Mouse (Mus musculus): ENCODE measurements around the gene Ahnak. TPM values are rescaled to one million over a fixed set of nuclear protein-coding genes. Genes with fewer than 3 reads are reported as not detected.

Gene Ahnak
- polyA plus RNA-seq, 1 experiment from 2014 or later = 3.7 TPM

DNA sequence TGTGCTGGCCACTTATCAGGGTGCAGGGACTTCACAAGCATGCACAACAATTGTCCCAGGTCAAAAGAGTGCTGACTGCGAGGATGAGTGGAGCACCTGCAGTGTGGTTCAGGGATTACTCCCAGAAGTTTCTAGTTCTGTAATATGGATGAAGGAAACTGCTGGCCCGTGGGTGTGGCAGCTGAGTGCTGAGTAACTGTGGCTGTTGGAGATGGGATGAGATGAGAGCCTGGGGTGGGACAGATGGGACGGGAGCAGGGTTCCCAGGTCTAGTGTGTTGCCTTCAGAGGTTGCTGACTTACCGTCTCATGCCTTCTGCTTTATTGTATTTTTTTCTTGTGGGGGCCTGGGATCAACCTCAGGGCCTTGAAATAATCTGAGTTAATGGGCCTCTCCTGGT, 69.9 kb downstream of the Ahnak start:
- 60% methylated on average over 4 of the region's 4 CpGs for WGBS
- no peaks in the 10 kb centered on the region for H3K27me3 ChIP-seq (replicated peaks; ENCODE audit: control insufficient read depth, insufficient read depth, low read length)
- no peak overlapping the region for H3K4me2 ChIP-seq
- H3K4me1 ChIP-seq (replicated peaks; ENCODE audit: control insufficient read depth, insufficient read depth, low read length) = no peaks in the 10 kb centered on the region; the same call in 1 of the 2 replicates
- no peaks in the 10 kb centered on the region for H3K36me3 ChIP-seq (ENCODE audit: control insufficient read depth, insufficient read depth, low read length)
- H3K9ac ChIP-seq (ENCODE audit: low read depth, low read length) = no peak overlapping the region
- H3K9me3 ChIP-seq (ENCODE audit: control insufficient read depth, low read length) = no peaks in the 10 kb centered on the region
- H3K27ac ChIP-seq (ENCODE audit: low read depth, low read length) = no peak overlapping the region
- ATAC-seq (replicated peaks; ENCODE audit: low FRiP score) = no peak
- no peak for DNase-seq (ENCODE audit: low spot score)
- no peak overlapping the region for H3K4me3 ChIP-seq (ENCODE audit: low read depth, low read length)

DNA sequence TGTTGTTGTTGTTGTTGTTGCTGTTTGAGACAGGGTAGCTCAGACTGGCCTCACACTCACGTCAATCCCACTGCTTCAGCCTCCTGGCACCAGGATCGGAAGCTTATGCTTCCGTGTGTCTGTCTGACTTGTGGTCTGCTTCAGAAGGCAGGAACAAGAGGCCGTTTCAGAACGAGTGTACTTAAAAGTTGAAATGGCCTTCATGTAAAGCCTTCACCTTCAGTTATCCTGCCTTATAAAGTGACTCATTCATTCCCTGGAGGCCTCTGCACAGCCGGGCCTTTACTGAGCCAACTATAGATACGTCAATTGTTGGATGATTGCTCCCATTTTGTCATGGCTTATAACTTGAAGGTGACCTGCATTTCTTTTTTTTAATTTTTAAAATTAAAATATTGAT, 70.3 kb downstream of the Ahnak start:
- WGBS = 82% methylated on average over 7 of the region's 7 CpGs

DNA sequence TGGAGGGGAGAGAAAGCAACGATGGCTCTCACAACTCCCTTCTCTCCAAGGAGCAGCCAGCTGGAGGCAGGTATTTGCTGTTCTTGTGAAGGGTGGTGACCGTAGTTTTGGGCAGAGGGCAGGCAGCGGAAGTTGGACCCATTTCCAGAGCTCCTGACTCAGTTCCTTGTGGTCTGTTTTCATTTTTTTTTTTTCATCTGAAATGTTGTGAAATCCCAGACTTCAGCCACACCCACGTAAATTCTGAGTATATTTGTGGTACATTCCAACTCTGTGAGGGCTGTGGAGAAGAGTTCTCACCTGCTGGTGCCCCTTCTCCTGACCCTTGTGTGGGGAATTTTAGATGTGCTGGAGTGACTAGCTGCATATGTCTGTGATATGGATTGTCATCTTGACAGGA, 71.0 kb downstream of the Ahnak start:
- Histone ChIP-seq H3K4me3 (ENCODE audit: low read depth, low read length) (no peak overlapping the region), H3K9me3 (ENCODE audit: control insufficient read depth, low read length) (no peaks in the 10 kb centered on the region), H3K9ac (ENCODE audit: low read depth, low read length) (no peak overlapping the region), H3K4me1 (replicated peaks; ENCODE audit: control insufficient read depth, insufficient read depth, low read length) (no peaks in the 10 kb centered on the region; the same call in 1 of the 2 replicates), H3K27me3 (replicated peaks; ENCODE audit: control insufficient read depth, insufficient read depth, low read length) (no peaks in the 10 kb centered on the region), H3K36me3 (ENCODE audit: control insufficient read depth, insufficient read depth, low read length) (no peaks in the 10 kb centered on the region), H3K27ac (ENCODE audit: low read depth, low read length) (no peak overlapping the region), H3K4me2 (no peak overlapping the region)
- WGBS = 72% methylated on average over 4 of the region's 4 CpGs
- DNase-seq (ENCODE audit: low spot score) = no peak
- ATAC-seq (replicated peaks; ENCODE audit: low FRiP score) = no peak

More for the DNA sequence above, 70.3 kb downstream of the Ahnak start:
- Histone ChIP-seq H3K27ac (ENCODE audit: low read depth, low read length) (no peak overlapping the region), H3K27me3 (replicated peaks; ENCODE audit: control insufficient read depth, insufficient read depth, low read length) (no peaks in the 10 kb centered on the region), H3K9me3 (ENCODE audit: control insufficient read depth, low read length) (no peaks in the 10 kb centered on the region), H3K4me2 (no peak overlapping the region), H3K9ac (ENCODE audit: low read depth, low read length) (no peak overlapping the region), H3K4me3 (ENCODE audit: low read depth, low read length) (no peak overlapping the region), H3K36me3 (ENCODE audit: control insufficient read depth, insufficient read depth, low read length) (no peaks in the 10 kb centered on the region), H3K4me1 (replicated peaks; ENCODE audit: control insufficient read depth, insufficient read depth, low read length) (no peaks in the 10 kb centered on the region; the same call in 1 of the 2 replicates)
- ATAC-seq (replicated peaks; ENCODE audit: low FRiP score) (no peak), DNase-seq (ENCODE audit: low spot score) (no peak)

- WGBS = 93% methylated on average over 8 of the region's 8 CpGs
- Histone ChIP-seq H3K9me3 (ENCODE audit: control insufficient read depth, low read length) (no peaks in the 10 kb centered on the region), H3K4me3 (ENCODE audit: low read depth, low read length) (no peak overlapping the region), H3K27me3 (replicated peaks; ENCODE audit: control insufficient read depth, insufficient read depth, low read length) (no peaks in the 10 kb centered on the region), H3K4me1 (replicated peaks; ENCODE audit: control insufficient read depth, insufficient read depth, low read length) (peaks cover 3% of the 10 kb centered on the region; the same call in 1 of the 2 replicates), H3K4me2 (no peak overlapping the region), H3K9ac (ENCODE audit: low read depth, low read length) (no peak overlapping the region), H3K36me3 (ENCODE audit: control insufficient read depth, insufficient read depth, low read length) (no peaks in the 10 kb centered on the region), H3K27ac (ENCODE audit: low read depth, low read length) (no peak overlapping the region)
- DNase-seq (ENCODE audit: low spot score) (no peak), ATAC-seq (replicated peaks; ENCODE audit: low FRiP score) (no peak)
Measured at GRCm38 (mm10) chr19:9061221-9061893, 72.3 kb downstream of the Ahnak start.

DNA sequence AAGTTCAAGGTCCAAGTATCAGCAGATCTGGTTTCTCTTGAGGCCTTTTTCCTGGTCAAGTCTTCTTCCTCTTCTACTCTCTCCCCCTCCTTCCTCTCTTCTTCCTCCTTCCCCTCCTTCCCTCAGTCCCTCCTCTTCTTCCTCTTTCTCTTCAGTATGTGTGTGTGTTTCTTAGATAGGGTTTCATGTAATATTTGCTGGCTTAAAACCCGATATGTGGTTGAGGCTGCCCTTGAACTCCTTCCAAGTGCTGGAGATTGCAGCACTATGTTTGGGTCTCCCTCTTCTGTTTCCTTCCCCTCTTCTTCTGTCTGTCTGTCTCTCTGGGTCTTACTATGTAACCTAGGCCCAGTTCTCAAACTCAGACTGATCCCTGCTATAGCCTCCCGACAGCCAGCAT, 73.7 kb downstream of the Ahnak start:
- Histone ChIP-seq H3K36me3 (ENCODE audit: control insufficient read depth, insufficient read depth, low read length) (no peaks in the 10 kb centered on the region), H3K4me2 (no peak overlapping the region), H3K4me1 (replicated peaks; ENCODE audit: control insufficient read depth, insufficient read depth, low read length) (peaks cover 3% of the 10 kb centered on the region; the same call in 1 of the 2 replicates), H3K27ac (ENCODE audit: low read depth, low read length) (no peak overlapping the region), H3K9ac (ENCODE audit: low read depth, low read length) (no peak overlapping the region), H3K27me3 (replicated peaks; ENCODE audit: control insufficient read depth, insufficient read depth, low read length) (no peaks in the 10 kb centered on the region), H3K9me3 (ENCODE audit: control insufficient read depth, low read length) (no peaks in the 10 kb centered on the region), H3K4me3 (ENCODE audit: low read depth, low read length) (no peak overlapping the region)
- WGBS = 53% methylated on average over 2 of the region's 2 CpGs
- no peak for DNase-seq (ENCODE audit: low spot score)
- no peak for ATAC-seq (replicated peaks; ENCODE audit: low FRiP score)

GRCm38 (mm10) chr19:9063831-9064230, 74.7 kb downstream of the Ahnak start:
- no peak for DNase-seq (ENCODE audit: low spot score)
- Histone ChIP-seq H3K36me3 (ENCODE audit: control insufficient read depth, insufficient read depth, low read length) (no peaks in the 10 kb centered on the region), H3K4me3 (ENCODE audit: low read depth, low read length) (no peak overlapping the region), H3K27me3 (replicated peaks; ENCODE audit: control insufficient read depth, insufficient read depth, low read length) (no peaks in the 10 kb centered on the region), H3K27ac (ENCODE audit: low read depth, low read length) (no peak overlapping the region), H3K9ac (ENCODE audit: low read depth, low read length) (no peak overlapping the region), H3K9me3 (ENCODE audit: control insufficient read depth, low read length) (no peaks in the 10 kb centered on the region), H3K4me2 (no peak overlapping the region), H3K4me1 (replicated peaks; ENCODE audit: control insufficient read depth, insufficient read depth, low read length) (peaks cover 3% of the 10 kb centered on the region; the same call in 1 of the 2 replicates)
- 91% methylated on average over 3 of the region's 3 CpGs for WGBS
- no peak for ATAC-seq (replicated peaks; ENCODE audit: low FRiP score)

GRCm38 (mm10) chr19:9065621-9066561, 76.8 kb downstream of the Ahnak start:
- Histone ChIP-seq H3K4me3 (ENCODE audit: low read depth, low read length) (no peak overlapping the region), H3K9me3 (ENCODE audit: control insufficient read depth, low read length) (no peaks in the 10 kb centered on the region), H3K27me3 (replicated peaks; ENCODE audit: control insufficient read depth, insufficient read depth, low read length) (no peaks in the 10 kb centered on the region), H3K36me3 (ENCODE audit: control insufficient read depth, insufficient read depth, low read length) (no peaks in the 10 kb centered on the region), H3K27ac (ENCODE audit: low read depth, low read length) (no peak overlapping the region), H3K9ac (ENCODE audit: low read depth, low read length) (no peak overlapping the region), H3K4me2 (no peak overlapping the region), H3K4me1 (replicated peaks; ENCODE audit: control insufficient read depth, insufficient read depth, low read length) (peaks cover 10% of the 10 kb centered on the region)
- 54% methylated on average over 9 of the region's 9 CpGs for WGBS
- ATAC-seq (replicated peaks; ENCODE audit: low FRiP score) (no peak), DNase-seq (ENCODE audit: low spot score) (no peak)

- no peak for DNase-seq (ENCODE audit: low spot score)
Measured at GRCm38 (mm10) chr19:9067292-9067691, 78.2 kb downstream of the Ahnak start.

More at GRCm38 (mm10) chr19:9067292-9067691, 78.2 kb downstream of the Ahnak start:
- no peak for ATAC-seq (replicated peaks; ENCODE audit: low FRiP score)
- Histone ChIP-seq H3K4me2 (no peak overlapping the region), H3K4me3 (ENCODE audit: low read depth, low read length) (no peak overlapping the region), H3K9me3 (ENCODE audit: control insufficient read depth, low read length) (no peaks in the 10 kb centered on the region), H3K27me3 (replicated peaks; ENCODE audit: control insufficient read depth, insufficient read depth, low read length) (no peaks in the 10 kb centered on the region), H3K4me1 (replicated peaks; ENCODE audit: control insufficient read depth, insufficient read depth, low read length) (peaks cover 16% of the 10 kb centered on the region), H3K27ac (ENCODE audit: low read depth, low read length) (no peak overlapping the region), H3K36me3 (ENCODE audit: control insufficient read depth, insufficient read depth, low read length) (no peaks in the 10 kb centered on the region), H3K9ac (ENCODE audit: low read depth, low read length) (no peak overlapping the region)
- 62% methylated on average over 5 of the region's 5 CpGs for WGBS
